Mouse (Mus musculus) embryonic facial prominence, embryonic 15.5 days (tissue): ENCODE results near the gene Rnf213. TPM values are rescaled to one million over a fixed set of nuclear protein-coding genes. Genes with fewer than 3 reads are reported as not detected.
A peak's percentile ranks its signal among the peaks of the same experiment; 100 is the strongest.
"Not testable (repeated sequence)": the region's sequence is repeated elsewhere in the genome, so short reads cannot be mapped to it uniquely, and the experiment has no call there.

Experiments used
- ATAC-seq: fragments of 200-750 bp; cut with Nextera tagmentation; 2 replicates; pipeline ENCODE4 v1.8.0; 2017; ENCODE audit warnings: low read depth, moderate TSS enrichment; ENCODE audit not compliant: insufficient number of reproducible peaks, low FRiP score, low TSS enrichment
- H3K27ac ChIP-seq: fragments of 300-500 bp; sonication (generic); replicated peaks from 2 replicates; pipeline ENCODE4 v1.5.1; 2015; ENCODE audit warnings: mild to moderate bottlenecking, inconsistent platforms
- H3K27me3 ChIP-seq: fragments of 300-500 bp; sonication (generic); 2 replicates; pipeline ENCODE4 v1.6.1; 2015; ENCODE audit warnings: inconsistent platforms
- H3K36me3 ChIP-seq: fragments of 300-500 bp; sonication (generic); 2 replicates; pipeline ENCODE4 v1.6.1; 2015; ENCODE audit warnings: mild to moderate bottlenecking, inconsistent platforms
- H3K4me1 ChIP-seq: fragments of 300-500 bp; sonication (generic); 2 replicates; pipeline ENCODE4 v1.6.1; 2015; ENCODE audit warnings: inconsistent platforms
- H3K4me2 ChIP-seq: fragments of 300-500 bp; sonication (generic); replicated peaks from 2 replicates; pipeline ENCODE4 v1.6.1; 2015; ENCODE audit warnings: mild to moderate bottlenecking, inconsistent platforms
- H3K4me3 ChIP-seq: fragments of 300-500 bp; sonication (generic); replicated peaks from 2 replicates; pipeline ENCODE4 v1.5.1; 2015; ENCODE audit warnings: mild to moderate bottlenecking, inconsistent platforms
- H3K9ac ChIP-seq: fragments of 300-500 bp; sonication (generic); 2 replicates; pipeline ENCODE4 v1.6.1; 2015; ENCODE audit warnings: inconsistent platforms
- H3K9me3 ChIP-seq: fragments of 300-500 bp; sonication (generic); replicated peaks from 2 replicates; pipeline ENCODE4 v1.6.1; 2016; ENCODE audit warnings: inconsistent platforms
- WGBS: fragments of 180-500 bp; shearing (Covaris S2); methylation state at CpG from one replicate; pipeline ENCODE4 v1.1.7; 2015; 5-methylcytosine and 5-hydroxymethylcytosine counted together
- polyA plus RNA-seq: library from polyadenylated mRNA; unstranded; fragments of >200 nt; fragmentation: Nextera tagmentation; extraction: Ambion mirVana; gene quantifications from 2 replicates; pipeline ENCODE4 v1.2.1, GENCODE M21; 2015

Gene Rnf213
- polyA plus RNA-seq, 1 experiment from 2014 or later = 3.5 TPM

DNA sequence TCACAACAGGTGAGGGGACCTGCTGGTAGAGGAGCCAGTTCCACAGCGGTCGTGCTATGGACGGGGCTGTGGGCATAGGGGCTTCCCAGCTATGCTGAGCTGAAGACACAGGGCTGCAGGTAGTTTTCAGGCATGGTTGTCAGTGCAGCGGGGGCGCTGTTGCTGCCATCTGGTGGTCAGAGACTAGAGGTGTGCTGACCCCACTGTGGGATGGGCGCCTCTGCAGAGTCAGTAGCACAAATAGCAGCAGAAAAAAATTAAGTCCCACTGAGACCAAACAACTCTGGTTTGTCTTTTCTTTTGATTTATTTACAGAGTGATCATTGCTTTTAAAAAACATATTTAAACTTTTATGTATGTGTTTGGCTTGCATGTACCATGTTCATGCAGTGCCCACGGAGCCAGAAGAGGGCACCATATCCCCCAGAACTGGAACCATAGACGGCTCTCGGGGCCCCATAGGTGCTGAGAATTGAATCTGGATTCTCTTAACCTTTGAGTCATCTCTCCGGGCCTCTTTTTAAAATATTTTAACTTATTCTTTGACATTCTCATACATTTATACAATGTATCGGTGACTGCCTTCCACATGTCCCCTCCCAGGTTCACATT is 29.3 kb upstream of the Rnf213 start:
- 0 out of 2 replicates have a peak, but pooled peaks cover 4% of the 10 kb centered on the region for H3K4me1 ChIP-seq
- peaks cover 18% of the 10 kb centered on the region for H3K36me3 ChIP-seq
- H3K9ac ChIP-seq = no peak overlapping the region
- peak; percentile 65; the same call in 1 of the 2 replicates for ATAC-seq
- H3K27ac ChIP-seq = no peak overlapping the region
- 29% methylated on average over 11 of the region's 11 CpGs for WGBS
- no peaks in the 10 kb centered on the region for H3K27me3 ChIP-seq
- H3K9me3 ChIP-seq = no peaks in the 10 kb centered on the region
- no peak overlapping the region for H3K4me2 ChIP-seq
- no peak overlapping the region for H3K4me3 ChIP-seq

DNA sequence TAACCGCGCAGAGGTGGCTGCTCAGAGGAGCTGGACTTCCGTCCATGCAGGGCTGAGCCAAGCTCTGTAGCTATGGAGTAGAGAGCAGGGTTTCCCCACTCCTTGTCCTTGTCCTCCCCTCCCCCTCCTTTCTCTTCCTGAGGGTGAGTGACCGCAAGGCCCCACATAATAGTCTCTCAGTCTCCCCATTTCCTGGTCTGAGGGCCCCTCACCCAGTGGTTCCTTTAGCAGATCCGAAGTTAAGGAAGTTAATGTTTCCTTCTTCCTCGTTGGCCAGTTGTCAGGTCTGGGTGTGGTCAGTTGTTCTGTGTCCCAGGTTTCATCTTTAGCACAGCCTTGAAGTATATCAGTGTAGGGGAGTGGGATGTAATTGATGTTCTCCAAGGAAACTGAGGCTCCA is 17.5 kb upstream of the Rnf213 start:
- no peak for ATAC-seq
- Histone ChIP-seq H3K27me3 (no peaks in the 10 kb centered on the region), H3K4me1 (no peaks in the 10 kb centered on the region), H3K36me3 (peaks cover 21% of the 10 kb centered on the region), H3K9ac (no peak overlapping the region), H3K4me2 (no peak overlapping the region), H3K27ac (no peak overlapping the region), H3K4me3 (no peak overlapping the region), H3K9me3 (no peaks in the 10 kb centered on the region)
- WGBS = 73% methylated on average over 6 of the region's 6 CpGs

GRCm38 (mm10) chr11:119377326-119377725 is 15.6 kb upstream of the Rnf213 start:
- H3K4me2 ChIP-seq = no peak overlapping the region
- H3K4me3 ChIP-seq = no peak overlapping the region
- WGBS = 90% methylated on average over 11 of the region's 11 CpGs
- H3K27me3 ChIP-seq = no peaks in the 10 kb centered on the region
- no peak for ATAC-seq
- H3K9ac ChIP-seq = no peak overlapping the region
- H3K4me1 ChIP-seq = no peaks in the 10 kb centered on the region
- H3K9me3 ChIP-seq = no peaks in the 10 kb centered on the region
- H3K27ac ChIP-seq = no peak overlapping the region
- H3K36me3 ChIP-seq = peaks cover 27% of the 10 kb centered on the region

- Histone ChIP-seq H3K27ac (no peak overlapping the region), H3K4me1 (no peaks in the 10 kb centered on the region), H3K9me3 (no peaks in the 10 kb centered on the region), H3K27me3 (no peaks in the 10 kb centered on the region), H3K4me2 (no peak overlapping the region), H3K36me3 (peaks cover 27% of the 10 kb centered on the region), H3K4me3 (no peak overlapping the region), H3K9ac (no peak overlapping the region)
- no peak for ATAC-seq
- 86% methylated on average over 1 of the region's 1 CpGs for WGBS
Measured at GRCm38 (mm10) chr11:119378551-119378950, 14.3 kb upstream of the Rnf213 start.

DNA sequence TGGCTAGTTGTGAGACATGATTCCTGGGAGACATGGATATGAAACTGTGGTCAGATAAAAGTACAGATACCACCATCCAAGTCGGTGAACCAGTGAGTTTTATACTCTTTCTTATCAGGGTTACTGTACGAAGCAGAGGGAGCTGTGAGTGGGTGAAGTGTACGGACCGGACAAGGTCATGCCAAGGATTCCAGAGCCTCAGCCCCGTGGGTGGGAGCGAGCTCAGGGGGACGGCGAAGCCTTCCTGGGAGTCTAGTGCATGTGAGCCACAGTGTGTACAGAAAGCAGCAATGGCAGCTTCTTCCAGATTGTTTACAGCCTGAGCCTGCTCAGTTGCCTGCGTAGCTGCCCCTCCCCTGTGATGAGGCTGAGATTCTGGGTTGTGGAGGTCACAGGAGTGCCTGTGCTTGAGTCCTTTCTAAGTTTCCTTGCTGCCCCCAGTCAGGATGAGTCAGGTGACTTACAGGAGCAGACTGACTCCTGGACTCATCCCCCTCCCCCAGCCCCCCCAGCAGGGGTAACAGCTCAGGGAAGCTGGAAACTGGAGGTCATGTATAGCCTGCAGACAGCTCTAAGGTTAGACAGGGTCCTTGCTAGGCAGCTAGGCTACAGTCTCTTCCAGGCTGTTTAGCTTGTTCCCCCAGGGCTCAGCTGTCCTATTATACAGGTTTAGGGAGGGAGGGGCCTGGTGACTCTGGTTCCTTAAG is 11.1 kb upstream of the Rnf213 start:
- H3K36me3 ChIP-seq = peaks cover 24% of the 10 kb centered on the region
- no peaks in the 10 kb centered on the region for H3K4me1 ChIP-seq
- 77% methylated on average over 9 of the region's 9 CpGs for WGBS
- no peaks in the 10 kb centered on the region for H3K27me3 ChIP-seq
- no peaks in the 10 kb centered on the region for H3K9me3 ChIP-seq
- H3K4me2 ChIP-seq = no peak overlapping the region
- no peak overlapping the region for H3K4me3 ChIP-seq
- H3K9ac ChIP-seq = no peak overlapping the region
- no peak overlapping the region for H3K27ac ChIP-seq
- ATAC-seq = no peak

DNA sequence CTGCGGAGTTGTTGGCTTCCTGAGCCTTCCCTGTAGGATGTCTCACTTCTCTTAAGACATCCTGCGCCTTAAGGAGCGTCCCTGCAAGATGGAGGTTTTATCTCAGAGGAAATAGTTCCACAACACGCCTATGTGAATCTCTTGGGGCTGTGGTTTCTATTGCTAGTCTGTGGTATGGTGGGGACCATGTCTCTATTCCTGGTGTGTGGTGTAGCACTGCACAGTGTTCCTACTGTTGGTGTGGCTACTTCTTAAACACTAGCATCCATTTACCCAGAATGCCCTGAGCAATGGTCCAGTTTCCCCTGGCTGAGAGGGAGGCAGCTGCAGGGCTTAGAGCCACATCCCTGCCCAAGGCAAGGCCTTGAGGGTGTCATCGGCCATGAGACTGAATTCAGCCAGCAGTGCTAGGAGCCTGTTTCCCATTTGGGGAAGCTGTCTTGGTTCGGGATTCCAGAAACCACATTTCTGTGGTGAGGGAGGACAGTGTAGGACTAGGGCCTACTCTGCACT is 10.5 kb upstream of the Rnf213 start:
- Histone ChIP-seq H3K36me3 (peaks cover 20% of the 10 kb centered on the region), H3K4me2 (no peak overlapping the region), H3K4me1 (no peaks in the 10 kb centered on the region), H3K4me3 (no peak overlapping the region), H3K9me3 (no peaks in the 10 kb centered on the region), H3K27ac (no peak overlapping the region), H3K9ac (no peak overlapping the region), H3K27me3 (no peaks in the 10 kb centered on the region)
- ATAC-seq = no peak
- 59% methylated on average over 6 of the region's 6 CpGs for WGBS

DNA sequence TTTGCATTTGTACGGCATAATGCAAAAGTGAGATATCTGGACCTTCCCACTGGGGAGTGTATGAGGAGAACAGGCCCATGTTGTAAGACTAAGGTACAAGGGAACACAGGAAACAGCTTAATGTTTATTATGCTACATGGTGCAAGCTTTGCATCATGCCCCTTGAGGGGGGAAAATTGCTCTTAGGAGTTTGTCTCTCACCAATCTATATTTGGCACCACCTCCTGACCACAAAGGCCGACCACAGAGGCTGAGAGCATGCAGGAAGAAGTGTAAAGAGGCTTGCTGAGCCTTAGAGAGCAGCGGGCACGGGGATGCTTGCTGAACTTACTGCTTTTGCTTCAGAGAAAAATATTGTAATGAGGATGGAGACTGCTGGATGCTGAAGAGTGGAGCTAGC is 8.0 kb upstream of the Rnf213 start:
- WGBS = 51% methylated on average over 4 of the region's 4 CpGs
- no peak overlapping the region for H3K9ac ChIP-seq
- H3K4me3 ChIP-seq = no peak overlapping the region
- no peak for ATAC-seq
- H3K27me3 ChIP-seq = peaks cover 16% of the 10 kb centered on the region
- H3K4me1 ChIP-seq = peaks cover 4% of the 10 kb centered on the region
- no peaks in the 10 kb centered on the region for H3K9me3 ChIP-seq
- H3K27ac ChIP-seq = no peak overlapping the region
- no peak overlapping the region for H3K4me2 ChIP-seq
- H3K36me3 ChIP-seq = peaks cover 6% of the 10 kb centered on the region; the same call in 1 of the 2 replicates

DNA sequence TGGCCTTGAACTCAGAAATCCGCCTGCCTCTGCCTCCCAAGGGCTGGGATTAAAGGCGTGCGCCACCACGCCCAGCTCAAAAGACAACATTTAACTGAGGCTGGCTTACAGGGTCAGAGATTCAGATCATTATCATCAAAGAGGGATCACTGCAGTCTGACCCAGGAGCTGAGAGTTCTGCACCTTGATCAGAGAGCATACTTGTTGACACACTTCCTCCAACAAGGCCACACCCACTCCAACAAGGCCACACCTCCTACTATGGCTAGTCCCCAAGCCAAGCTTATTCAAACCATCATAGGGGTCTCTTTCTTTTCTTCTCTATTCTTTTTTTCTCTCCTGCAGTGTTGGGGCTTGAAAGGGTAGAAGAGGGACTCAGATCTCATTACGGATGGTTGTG is 6.6 kb upstream of the Rnf213 start:
- Histone ChIP-seq H3K27ac (no peak overlapping the region), H3K27me3 (peaks cover 29% of the 10 kb centered on the region), H3K4me2 (no peak overlapping the region), H3K9ac (no peak overlapping the region), H3K4me3 (no peak overlapping the region), H3K36me3 (peaks cover 4% of the 10 kb centered on the region; the same call in 1 of the 2 replicates), H3K4me1 (peaks cover 15% of the 10 kb centered on the region), H3K9me3 (no peaks in the 10 kb centered on the region)
- ATAC-seq = no peak
- 86% methylated on average over 5 of the region's 5 CpGs for WGBS

GRCm38 (mm10) chr11:119387273-119387672 is 5.6 kb upstream of the Rnf213 start:
- H3K4me3 ChIP-seq, H3K27ac ChIP-seq, H3K4me2 ChIP-seq, H3K9ac ChIP-seq, H3K9me3 ChIP-seq, H3K36me3 ChIP-seq, ATAC-seq: not testable (repeated sequence)
- Histone ChIP-seq H3K4me1 (peaks cover 20% of the 10 kb centered on the region), H3K27me3 (peaks cover 39% of the 10 kb centered on the region)
- 26% methylated on average over 3 of the region's 3 CpGs for WGBS

- H3K4me2 ChIP-seq = peak overlapping the region; percentile 96
- peak overlapping the region; percentile 74 for H3K4me3 ChIP-seq
- peaks cover 30% of the 10 kb centered on the region for H3K4me1 ChIP-seq
- peaks cover 49% of the 10 kb centered on the region for H3K27me3 ChIP-seq
- peak; percentile 44 for ATAC-seq
- H3K9me3 ChIP-seq = no peaks in the 10 kb centered on the region
- WGBS = under 1% methylated on average over 34 of the region's 35 CpGs
- H3K27ac ChIP-seq = peak overlapping the region; percentile 76
- H3K36me3 ChIP-seq = no peaks in the 10 kb centered on the region
- peak overlapping the region; percentile 48 for H3K9ac ChIP-seq
Measured at GRCm38 (mm10) chr11:119389851-119390270, 3.0 kb upstream of the Rnf213 start.

GRCm38 (mm10) chr11:119390271-119391231 is 2.3 kb upstream of the Rnf213 start:
- peaks cover 56% of the 10 kb centered on the region for H3K27me3 ChIP-seq
- H3K27ac ChIP-seq = peak overlapping the region; percentile 76
- H3K36me3 ChIP-seq = no peaks in the 10 kb centered on the region
- H3K9me3 ChIP-seq = no peaks in the 10 kb centered on the region
- 2% methylated on average over 53 of the region's 53 CpGs for WGBS
- H3K4me1 ChIP-seq = peaks cover 30% of the 10 kb centered on the region
- peak overlapping the region; percentile 74 for H3K4me3 ChIP-seq
- ATAC-seq = peak; percentile 31
- peak overlapping the region; percentile 48 for H3K9ac ChIP-seq
- H3K4me2 ChIP-seq = peak overlapping the region; percentile 96
